Mouse (Mus musculus) myocyte (in vitro differentiated cells): ENCODE measurements at regions not wholly inside any gene's neighbourhood (a gene's known extent, or its start where the extent isn't known, plus 50 kb on each side); places are given as distances from the start of the nearest gene placed in this dataset.

Source experiments
- H3K27me3 ChIP-seq: one replicate; pipeline ENCODE4 v1.6.1; 2011; ENCODE audit not compliant: control insufficient read depth, insufficient read depth, insufficient read length
- H3K36me3 ChIP-seq: one replicate; pipeline ENCODE4 v1.6.1; 2011; ENCODE audit not compliant: control insufficient read depth, insufficient read depth
- H3K4me2 ChIP-seq: one replicate; pipeline ENCODE4 v1.6.1; 2011; ENCODE audit warnings: low read depth, control low read depth
- H3K4me3 ChIP-seq: one replicate; pipeline ENCODE4 v1.5.1; 2011; ENCODE audit warnings: mild to moderate bottlenecking, control low read depth, moderate library complexity
- H3K79me2 ChIP-seq: one replicate; pipeline ENCODE4 v1.6.1; 2011; ENCODE audit not compliant: control insufficient read depth, insufficient read depth
- H3ac ChIP-seq: one replicate; pipeline ENCODE4 v1.6.1; 2011; ENCODE audit not compliant: control insufficient read depth, insufficient read length
- CEBPB ChIP-seq: IDR thresholded peaks from 2 replicates; pipeline ENCODE4 v1.6.1; 2011; ENCODE audit warnings: mild to moderate bottlenecking, moderate library complexity; ENCODE audit not compliant: poor library complexity, insufficient read depth, severe bottlenecking
- E2F4 ChIP-seq: IDR thresholded peaks from one replicate; pipeline ENCODE4 v1.6.1; 2011; ENCODE audit warnings: mild to moderate bottlenecking, control low read depth, moderate library complexity; ENCODE audit not compliant: insufficient read depth
- MAX ChIP-seq: IDR thresholded peaks from one replicate; pipeline ENCODE4 v1.6.1; 2011; ENCODE audit warnings: low read depth, mild to moderate bottlenecking, control low read depth
- MYOD1 ChIP-seq, 3 experiments: IDR thresholded peaks; one replicate each; pipeline ENCODE4 v1.6.1; 2011; ENCODE audit warnings: control low read depth in 2 of 3, low read depth in 2 of 3, mild to moderate bottlenecking in 2 of 3, moderate library complexity in 1 of 3; ENCODE audit not compliant: insufficient read length in 2 of 3, control insufficient read depth in 1 of 3
- MYOG ChIP-seq, 3 experiments: IDR thresholded peaks; one replicate each; pipeline ENCODE4 v1.6.1; 2011; ENCODE audit warnings: control low read depth in 2 of 3, low read depth in 2 of 3, mild to moderate bottlenecking in 2 of 3; ENCODE audit not compliant: insufficient read length in 2 of 3, control insufficient read depth in 1 of 3, insufficient read depth in 1 of 3
- POLR2A ChIP-seq: IDR thresholded peaks from one replicate; pipeline ENCODE4 v1.6.1; 2011; ENCODE audit warnings: low read depth, mild to moderate bottlenecking, control low read depth, moderate library complexity; ENCODE audit not compliant: insufficient read length
- POLR2AphosphoS2 ChIP-seq: IDR thresholded peaks from one replicate; pipeline ENCODE4 v1.6.1; 2011; ENCODE audit warnings: low read depth, control low read depth; ENCODE audit not compliant: insufficient read length
- REST ChIP-seq: IDR thresholded peaks from one replicate; pipeline ENCODE4 v1.6.1; 2011; ENCODE audit warnings: mild to moderate bottlenecking, control low read depth, moderate library complexity; ENCODE audit not compliant: insufficient read depth, insufficient read length
- SRF ChIP-seq: IDR thresholded peaks from one replicate; pipeline ENCODE4 v1.6.1; 2011; ENCODE audit warnings: low read depth; ENCODE audit not compliant: control insufficient read depth, insufficient read length
- TCF12 ChIP-seq: IDR thresholded peaks from one replicate; pipeline ENCODE4 v1.6.1; 2011; ENCODE audit warnings: mild to moderate bottlenecking, control low read depth; ENCODE audit not compliant: poor library complexity, insufficient read depth, severe bottlenecking
- TCF3 ChIP-seq: IDR thresholded peaks from one replicate; pipeline ENCODE4 v1.6.1; 2011; ENCODE audit warnings: low read depth, control low read depth; ENCODE audit not compliant: insufficient read length
- USF1 ChIP-seq: IDR thresholded peaks from one replicate; pipeline ENCODE4 v1.6.1; 2011; ENCODE audit warnings: low read depth, mild to moderate bottlenecking, control low read depth, moderate library complexity

DNA sequence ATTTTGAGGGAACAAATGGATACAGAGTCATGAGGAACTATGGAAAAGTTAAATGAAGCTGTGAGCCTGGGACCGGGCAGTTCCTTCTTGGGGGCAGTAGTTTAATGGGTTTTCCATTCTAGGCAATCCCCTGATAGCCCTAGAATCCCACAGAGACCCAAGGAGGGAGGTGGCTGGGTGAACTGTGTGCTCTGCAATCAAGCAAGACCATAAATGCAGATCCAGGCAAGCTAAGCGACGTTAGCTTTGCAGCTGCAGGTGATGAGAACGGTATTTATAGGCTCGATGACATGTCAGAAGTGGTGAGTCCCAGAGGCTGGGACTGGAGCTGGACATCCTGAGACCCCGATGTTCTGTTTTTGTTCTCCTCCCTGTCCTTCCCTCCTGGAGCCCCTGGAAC lies 108.2 kb downstream of the Zfp36l1 start:
- TF ChIP-seq POLR2AphosphoS2 (no peak), SRF (no peak), MAX (no peak), TCF3 (no peak), TCF12 (no peak), E2F4 (no peak), POLR2A (no peak), CEBPB (no peak), REST (no peak), USF1 (no peak), MYOD1 (IDR thresholded peaks at IDR 0.05; ENCODE audit: control insufficient read depth in 1 of 3, insufficient read length in 2 of 3, low read depth in 2 of 3) (no peak), MYOG (IDR thresholded peaks at IDR 0.05; ENCODE audit: control insufficient read depth in 1 of 3, insufficient read depth in 1 of 3, insufficient read length in 2 of 3, low read depth in 2 of 3) (no peak)
- Histone ChIP-seq H3K36me3 (no peaks in the 10 kb centered on the region), H3K79me2 (no peaks in the 10 kb centered on the region), H3K27me3 (no peaks in the 10 kb centered on the region), H3ac (no peak overlapping the region), H3K4me3 (no peak overlapping the region), H3K4me2 (no peak overlapping the region)

DNA sequence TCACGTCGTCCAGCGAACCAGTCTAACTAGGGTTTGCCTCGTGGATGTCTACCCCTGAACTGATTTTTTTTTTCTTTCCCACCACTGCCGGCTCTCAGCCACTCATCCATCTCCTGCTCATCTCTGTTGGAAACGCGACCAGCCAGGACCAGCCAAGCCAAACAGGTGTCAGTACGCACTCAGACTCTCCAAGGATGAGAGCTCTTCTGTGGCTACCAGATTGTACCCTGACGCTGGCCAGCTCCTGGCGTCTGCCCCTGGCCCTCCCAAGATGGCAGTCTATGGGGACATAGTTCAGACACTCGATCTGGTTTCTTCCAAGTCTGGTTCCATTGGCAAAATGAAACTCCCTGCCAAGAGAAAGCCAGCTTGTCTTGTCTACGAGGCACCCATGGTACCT lies 109.3 kb downstream of the Zfp36l1 start:
- no peak overlapping the region for H3ac ChIP-seq
- no peaks in the 10 kb centered on the region for H3K36me3 ChIP-seq
- no peak overlapping the region for H3K4me3 ChIP-seq
- H3K79me2 ChIP-seq: no peaks in the 10 kb centered on the region
- no peaks in the 10 kb centered on the region for H3K27me3 ChIP-seq
- no peak for TF ChIP-seq CEBPB
- TF ChIP-seq POLR2A: no peak
- no peak for TF ChIP-seq SRF
- TF ChIP-seq E2F4: no peak
- TF ChIP-seq TCF12: no peak
- no peak for TF ChIP-seq REST
- no peak for TF ChIP-seq USF1
- no peak for TF ChIP-seq TCF3
- TF ChIP-seq MYOD1 (IDR thresholded peaks at IDR 0.05; ENCODE audit: control insufficient read depth in 1 of 3, insufficient read length in 2 of 3, low read depth in 2 of 3): no peak
- no peak for TF ChIP-seq POLR2AphosphoS2
- no peak for TF ChIP-seq MAX
- TF ChIP-seq MYOG (IDR thresholded peaks at IDR 0.05; ENCODE audit: control insufficient read depth in 1 of 3, insufficient read depth in 1 of 3, insufficient read length in 2 of 3, low read depth in 2 of 3): no peak
- no peak overlapping the region for H3K4me2 ChIP-seq

DNA sequence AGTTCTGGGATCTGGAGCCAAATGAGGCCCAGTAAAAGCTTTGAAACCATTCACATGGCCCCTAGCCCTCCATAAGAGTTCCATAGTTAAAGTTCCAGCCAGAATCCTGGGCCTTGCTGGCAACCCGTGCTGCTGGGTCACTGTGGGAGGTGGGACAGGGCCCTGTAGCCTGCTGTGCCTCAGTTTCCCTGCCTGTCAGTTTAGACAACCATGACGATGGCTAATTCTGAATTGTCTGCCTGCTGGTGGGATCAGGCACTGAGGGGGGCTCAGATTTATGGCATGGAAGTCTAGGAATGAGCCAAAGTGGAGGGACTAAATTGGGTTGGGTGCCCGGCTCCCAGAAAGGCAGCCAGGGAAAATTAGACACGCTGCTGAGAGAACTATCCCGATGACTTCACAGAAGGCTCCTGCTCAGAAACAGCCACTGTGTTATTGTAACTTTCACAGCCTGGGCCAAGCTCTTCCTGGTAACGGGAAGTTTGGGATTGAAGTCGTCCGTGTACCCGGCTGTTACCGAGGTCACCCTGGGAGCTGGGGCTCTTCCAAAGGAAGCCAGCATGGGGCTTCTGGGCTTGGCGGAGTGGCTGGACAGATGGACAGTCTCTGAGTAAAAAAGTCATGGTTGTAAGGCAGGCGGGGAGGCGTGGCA lies 110.2 kb downstream of the Zfp36l1 start:
- no peaks in the 10 kb centered on the region for H3K27me3 ChIP-seq
- H3K4me3 ChIP-seq: no peak overlapping the region
- H3K36me3 ChIP-seq: no peaks in the 10 kb centered on the region
- H3K79me2 ChIP-seq: no peaks in the 10 kb centered on the region
- no peak overlapping the region for H3ac ChIP-seq
- H3K4me2 ChIP-seq: no peak overlapping the region
- TF ChIP-seq USF1 (no peak), MYOD1 (IDR thresholded peaks at IDR 0.05; ENCODE audit: control insufficient read depth in 1 of 3, insufficient read length in 2 of 3, low read depth in 2 of 3) (no peak), MYOG (IDR thresholded peaks at IDR 0.05; ENCODE audit: control insufficient read depth in 1 of 3, insufficient read depth in 1 of 3, insufficient read length in 2 of 3, low read depth in 2 of 3) (no peak), E2F4 (no peak), SRF (no peak), TCF12 (no peak), REST (no peak), POLR2AphosphoS2 (no peak)

DNA sequence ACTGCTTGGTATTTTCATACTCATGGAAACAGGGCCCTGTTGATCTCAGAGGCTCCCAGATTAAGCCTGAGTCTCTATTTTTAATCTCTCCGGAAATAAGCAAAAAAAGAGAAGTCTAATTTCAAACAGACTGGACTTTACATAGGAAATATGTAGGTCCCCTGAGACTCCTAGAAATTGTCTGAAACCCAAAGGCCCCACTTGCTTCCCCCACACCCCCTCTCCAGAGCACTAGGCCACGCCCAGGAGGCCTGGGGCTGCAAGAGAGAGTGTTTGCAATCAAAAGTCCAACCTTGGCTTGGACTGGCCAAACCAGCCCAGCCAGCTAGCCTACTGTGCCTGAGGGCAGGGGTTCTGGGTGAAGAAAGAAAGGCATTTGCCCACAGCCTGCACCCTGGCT lies 111.0 kb downstream of the Zfp36l1 start:
- Histone ChIP-seq H3K27me3 (no peaks in the 10 kb centered on the region), H3K36me3 (no peaks in the 10 kb centered on the region), H3ac (no peak overlapping the region), H3K79me2 (no peaks in the 10 kb centered on the region), H3K4me2 (no peak overlapping the region), H3K4me3 (no peak overlapping the region)
- TF ChIP-seq TCF3 (no peak), MYOD1 (IDR thresholded peaks at IDR 0.05; ENCODE audit: control insufficient read depth in 1 of 3, insufficient read length in 2 of 3, low read depth in 2 of 3) (no peak), POLR2A (no peak), MAX (no peak), CEBPB (no peak), SRF (no peak), POLR2AphosphoS2 (no peak), USF1 (no peak), E2F4 (no peak)

DNA sequence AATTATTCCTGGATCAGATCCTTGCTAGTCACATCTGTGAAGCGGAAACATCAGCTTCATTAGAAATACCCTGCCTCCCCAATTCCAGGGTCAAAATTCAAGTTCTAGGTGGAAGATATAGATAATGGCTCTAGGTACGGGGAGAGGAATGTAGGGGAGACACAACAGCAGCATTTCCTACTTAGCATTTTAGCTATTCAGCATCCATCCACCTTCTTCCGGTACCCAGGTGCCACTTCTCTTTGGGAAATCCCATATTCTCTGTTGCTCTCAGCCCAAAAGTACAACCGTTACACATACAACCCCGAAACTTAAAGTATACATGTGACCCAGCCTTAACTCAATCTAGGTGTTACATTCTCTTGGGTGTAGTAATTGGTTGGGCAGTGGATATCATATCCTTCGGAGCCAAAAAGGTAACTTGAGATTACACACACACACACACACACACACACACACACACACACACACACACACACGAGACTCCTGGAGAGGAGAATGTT lies 112.9 kb downstream of the Zfp36l1 start:
- no peak overlapping the region for H3K4me3 ChIP-seq
- H3K36me3 ChIP-seq: no peaks in the 10 kb centered on the region
- H3ac ChIP-seq: no peak overlapping the region
- no peak for TF ChIP-seq TCF3
- no peak for TF ChIP-seq POLR2AphosphoS2
- no peak for TF ChIP-seq TCF12
- TF ChIP-seq E2F4: no peak
- no peak for TF ChIP-seq USF1
- TF ChIP-seq POLR2A: no peak
- TF ChIP-seq MYOD1 (IDR thresholded peaks at IDR 0.05; ENCODE audit: control insufficient read depth in 1 of 3, insufficient read length in 2 of 3, low read depth in 2 of 3): no peak
- TF ChIP-seq CEBPB: no peak
- TF ChIP-seq REST: no peak
- no peaks in the 10 kb centered on the region for H3K79me2 ChIP-seq
- H3K27me3 ChIP-seq: no peaks in the 10 kb centered on the region
- H3K4me2 ChIP-seq: no peak overlapping the region
